Mouse (Mus musculus) hindbrain, embryonic 10.5 days (tissue): ENCODE results near the gene Hddc3. TPM values are rescaled to one million over a fixed set of nuclear protein-coding genes. Genes with fewer than 3 reads are reported as not detected.
"Not testable (repeated sequence)": the region's sequence is repeated elsewhere in the genome, so short reads cannot be mapped to it uniquely, and the experiment has no call there.

ENCODE experiments used
- DNase-seq: peaks from one replicate; pipeline ENCODE4 v3.0.0-alpha.2; 2017; ENCODE audit warnings: low spot score
- H3K27ac ChIP-seq: fragments of 300-500 bp; sonication (generic); 2 replicates; pipeline ENCODE4 v1.5.1; 2016; ENCODE audit warnings: mild to moderate bottlenecking, moderate library complexity
- H3K27me3 ChIP-seq: fragments of 300-500 bp; sonication (generic); 2 replicates; pipeline ENCODE4 v1.6.1; 2016; ENCODE audit warnings: mild to moderate bottlenecking; ENCODE audit not compliant: poor library complexity, insufficient read depth, severe bottlenecking
- H3K36me3 ChIP-seq: fragments of 300-500 bp; sonication (generic); 2 replicates; pipeline ENCODE4 v1.6.1; 2016; ENCODE audit warnings: mild to moderate bottlenecking, moderate library complexity
- H3K4me1 ChIP-seq: fragments of 300-500 bp; sonication (generic); replicated peaks from 2 replicates; pipeline ENCODE4 v1.6.1; 2016; ENCODE audit warnings: mild to moderate bottlenecking
- H3K4me3 ChIP-seq: fragments of 300-500 bp; sonication (generic); 2 replicates; pipeline ENCODE4 v1.5.1; 2016; ENCODE audit warnings: mild to moderate bottlenecking, moderate library complexity
- H3K9me3 ChIP-seq: fragments of 300-500 bp; sonication (generic); 2 replicates; pipeline ENCODE4 v1.6.1; 2016; ENCODE audit warnings: mild to moderate bottlenecking, moderate library complexity
- WGBS: fragments of 180-500 bp; shearing (Covaris S2); methylation state at CpG from one replicate; pipeline ENCODE4 v1.1.7; 2016; 5-methylcytosine and 5-hydroxymethylcytosine counted together
- polyA plus RNA-seq: library from polyadenylated mRNA; unstranded; fragments of >200 nt; fragmentation: Nextera tagmentation; extraction: Ambion mirVana; gene quantifications from 2 replicates; pipeline ENCODE4 v1.2.1, GENCODE M21; 2016

The Hddc3 gene
- polyA plus RNA-seq, 1 experiment from 2014 or later: 19.6 TPM

DNA sequence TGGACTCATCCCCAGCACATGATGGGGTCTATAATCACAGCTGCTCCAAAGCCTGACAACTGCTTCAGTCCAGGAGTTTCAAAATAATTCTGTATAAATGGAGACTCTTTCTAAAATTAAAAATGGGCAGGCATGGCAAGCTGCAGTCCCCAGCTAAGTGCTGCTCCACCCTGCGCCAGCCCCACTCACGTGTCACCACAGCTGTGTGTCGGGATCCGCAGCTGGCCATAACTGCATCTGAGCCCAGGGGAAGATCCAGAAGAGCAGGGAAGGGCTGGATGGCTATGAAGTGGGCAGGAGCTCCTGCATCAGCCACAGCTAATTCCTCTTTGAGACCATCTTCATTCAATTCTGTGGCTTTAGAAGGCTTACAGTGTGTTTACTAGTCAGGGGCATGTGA is 24.2 kb upstream of the Hddc3 start:
- Histone ChIP-seq H3K9me3 (no peaks in the 10 kb centered on the region), H3K36me3 (peaks cover 75% of the 10 kb centered on the region), H3K4me3 (no peak overlapping the region), H3K27me3 (no peaks in the 10 kb centered on the region), H3K27ac (no peak overlapping the region), H3K4me1 (peaks cover 20% of the 10 kb centered on the region)
- no peak for DNase-seq
- WGBS: 91% methylated on average over 4 of the region's 4 CpGs

- Histone ChIP-seq H3K9me3 (no peaks in the 10 kb centered on the region), H3K4me3 (no peak overlapping the region), H3K36me3 (peaks cover 63% of the 10 kb centered on the region), H3K27me3 (no peaks in the 10 kb centered on the region), H3K4me1 (peaks cover 21% of the 10 kb centered on the region), H3K27ac (0 out of 2 replicates have a peak overlapping the region, but pooled peaks have one; percentile 35)
- no peak for DNase-seq
- WGBS: 86% methylated on average over 19 of the region's 19 CpGs
Measured at GRCm38 (mm10) chr7:80319846-80320496, 22.9 kb upstream of the Hddc3 start.

GRCm38 (mm10) chr7:80323336-80323735 is 19.6 kb upstream of the Hddc3 start:
- H3K9me3 ChIP-seq: no peaks in the 10 kb centered on the region

GRCm38 (mm10) chr7:80324043-80324815 is 18.7 kb upstream of the Hddc3 start, which contains the start of gene Rccd1:
Gene Rccd1, minus strand, starts transcription at chr7:80324454.
- H3K27ac ChIP-seq: peak within 1 kb of the TSS; percentile 92

More at GRCm38 (mm10) chr7:80323336-80323735, 19.6 kb upstream of the Hddc3 start:
- 25% methylated on average over 8 of the region's 8 CpGs for WGBS
- DNase-seq: no peak
- Histone ChIP-seq H3K27me3 (no peaks in the 10 kb centered on the region), H3K36me3 (peaks cover 67% of the 10 kb centered on the region), H3K27ac (peak overlapping the region; percentile 92), H3K4me3 (peak overlapping the region; percentile 61), H3K4me1 (peaks cover 28% of the 10 kb centered on the region)

GRCm38 (mm10) chr7:80324816-80325119 is 18.1 kb upstream of the Hddc3 start:
- peaks cover 67% of the 10 kb centered on the region for H3K36me3 ChIP-seq
- 55% methylated on average over 5 of the region's 5 CpGs for WGBS

More at GRCm38 (mm10) chr7:80324043-80324815, 18.7 kb upstream of the Hddc3 start, which contains the start of gene Rccd1:
- DNase-seq: peak; percentile 97
- Histone ChIP-seq H3K4me3 (peak within 1 kb of the TSS; percentile 61), H3K4me1 (peaks cover 28% of the 10 kb centered on the region), H3K36me3 (peaks cover 67% of the 10 kb centered on the region), H3K27me3 (no peaks in the 10 kb centered on the region), H3K9me3 (no peaks in the 10 kb centered on the region)
- WGBS: 4% methylated on average over 38 of the region's 38 CpGs

DNA sequence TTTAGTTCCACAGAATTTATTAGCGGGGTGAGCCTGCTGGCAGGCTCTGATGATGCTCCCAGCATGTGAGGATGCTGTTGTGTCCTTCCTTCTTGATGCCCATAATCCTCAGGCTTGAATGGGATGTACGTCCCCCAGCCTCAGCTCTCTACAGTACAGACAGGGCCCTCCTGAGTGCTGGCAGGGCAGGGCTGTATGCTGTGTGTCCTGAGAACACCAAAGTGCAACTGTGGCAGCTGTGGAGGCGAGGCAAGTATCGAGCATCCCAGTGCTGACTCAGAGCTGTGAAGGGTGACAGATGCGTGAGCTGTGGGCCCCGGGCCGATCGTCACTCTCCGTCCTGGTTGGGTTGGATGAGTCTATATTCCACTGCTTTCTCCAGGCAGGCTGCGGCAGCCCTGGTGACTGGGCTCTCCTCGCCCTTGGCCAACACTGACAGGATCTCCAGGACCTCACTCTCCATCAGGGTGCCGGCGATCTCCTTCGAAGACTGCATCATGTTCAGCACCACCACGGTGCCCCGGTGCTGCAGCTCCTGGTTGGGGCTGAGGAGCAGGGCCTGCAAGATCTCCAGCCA is 17.5 kb upstream of the Hddc3 start:
- Histone ChIP-seq H3K9me3 (no peaks in the 10 kb centered on the region), H3K27ac (no peak overlapping the region), H3K4me1 (peaks cover 24% of the 10 kb centered on the region), H3K4me3 (no peak overlapping the region), H3K36me3 (peaks cover 67% of the 10 kb centered on the region), H3K27me3 (no peaks in the 10 kb centered on the region)
- 96% methylated on average over 16 of the region's 16 CpGs for WGBS
- no peak for DNase-seq

More at GRCm38 (mm10) chr7:80324816-80325119, 18.1 kb upstream of the Hddc3 start:
- not testable (repeated sequence) for DNase-seq, H3K27ac ChIP-seq, H3K27me3 ChIP-seq, H3K9me3 ChIP-seq, H3K4me3 ChIP-seq
- H3K4me1 ChIP-seq: peaks cover 28% of the 10 kb centered on the region

DNA sequence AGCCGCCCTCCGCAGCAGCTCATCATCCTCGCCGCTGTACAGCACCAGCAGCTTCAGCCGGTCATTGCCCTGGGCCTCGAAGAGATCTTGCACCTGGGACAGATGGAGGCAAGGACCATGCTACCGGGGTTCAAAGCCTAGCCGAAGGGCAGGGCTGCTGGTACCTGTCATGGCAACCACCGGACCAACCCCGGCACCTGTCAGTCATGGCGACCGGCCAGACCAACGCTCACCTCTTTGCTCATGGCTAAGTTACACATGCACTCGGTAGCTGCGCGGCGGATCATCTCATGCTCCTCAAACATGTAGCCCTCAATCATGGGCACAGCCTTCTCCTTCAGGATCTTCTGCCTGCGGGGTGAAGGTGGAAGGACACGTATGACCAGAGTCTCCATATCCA is 16.8 kb upstream of the Hddc3 start:
- WGBS: 95% methylated on average over 19 of the region's 19 CpGs
- H3K4me1 ChIP-seq: peaks cover 24% of the 10 kb centered on the region
- H3K27ac ChIP-seq: no peak overlapping the region
- H3K9me3 ChIP-seq: no peaks in the 10 kb centered on the region
- H3K4me3 ChIP-seq: no peak overlapping the region
- no peak for DNase-seq
- peaks cover 67% of the 10 kb centered on the region for H3K36me3 ChIP-seq
- H3K27me3 ChIP-seq: no peaks in the 10 kb centered on the region

DNA sequence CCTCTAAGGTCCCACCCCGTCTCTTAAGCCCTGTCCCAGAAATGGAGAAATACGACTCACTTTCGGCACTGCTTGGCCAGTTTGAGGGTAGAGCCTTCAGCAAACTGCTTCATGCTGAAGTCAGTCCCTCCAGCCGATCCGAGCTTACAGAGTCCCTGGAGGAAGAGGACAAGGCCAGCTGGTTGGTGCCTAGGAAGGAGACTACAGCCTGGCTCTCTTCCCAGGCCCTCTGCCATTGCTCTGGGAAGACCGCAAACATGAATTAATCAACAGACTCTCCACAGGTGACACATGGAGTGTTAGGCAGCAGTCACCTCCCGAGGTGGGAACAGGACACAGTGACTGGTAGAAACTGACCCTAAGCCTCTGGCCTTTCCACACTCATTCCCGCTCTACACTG is 12.6 kb upstream of the Hddc3 start:
- DNase-seq: no peak
- 89% methylated on average over 8 of the region's 8 CpGs for WGBS
- Histone ChIP-seq H3K27me3 (no peaks in the 10 kb centered on the region), H3K4me3 (no peak overlapping the region), H3K36me3 (peaks cover 100% of the 10 kb centered on the region), H3K9me3 (peaks cover 7% of the 10 kb centered on the region; the same call in 1 of the 2 replicates), H3K27ac (no peak overlapping the region), H3K4me1 (peaks cover 4% of the 10 kb centered on the region)

GRCm38 (mm10) chr7:80331433-80331832 is 11.5 kb upstream of the Hddc3 start:
- Histone ChIP-seq H3K9me3 (peaks cover 7% of the 10 kb centered on the region; the same call in 1 of the 2 replicates), H3K36me3 (peaks cover 100% of the 10 kb centered on the region), H3K27ac (no peak overlapping the region), H3K4me1 (no peaks in the 10 kb centered on the region), H3K4me3 (no peak overlapping the region), H3K27me3 (no peaks in the 10 kb centered on the region)
- WGBS: 94% methylated on average over 19 of the region's 19 CpGs
- DNase-seq: no peak

DNA sequence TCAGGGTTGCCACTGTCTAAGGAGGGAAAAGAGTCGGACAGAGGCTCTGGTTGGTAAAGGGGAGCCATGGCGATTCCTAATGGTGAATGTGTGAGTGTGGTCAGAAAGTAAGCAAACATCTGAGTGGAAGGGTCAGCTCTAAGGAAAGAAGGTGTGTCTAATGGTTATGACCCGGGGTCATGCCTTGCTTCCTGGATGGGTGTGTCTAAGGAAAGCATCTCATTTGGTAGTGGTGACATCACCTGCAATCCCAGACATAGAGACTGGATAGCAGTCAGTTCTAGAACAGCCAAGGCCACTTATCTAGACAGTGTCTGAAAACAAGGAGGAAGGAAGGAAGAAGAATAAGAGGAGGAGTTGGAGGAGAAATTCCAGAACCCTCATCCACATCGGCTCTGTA is 8.1 kb upstream of the Hddc3 start:
- no peak overlapping the region for H3K4me3 ChIP-seq
- H3K9me3 ChIP-seq: peaks cover 7% of the 10 kb centered on the region; the same call in 1 of the 2 replicates
- H3K4me1 ChIP-seq: peaks cover 15% of the 10 kb centered on the region
- no peaks in the 10 kb centered on the region for H3K27me3 ChIP-seq
- no peak overlapping the region for H3K27ac ChIP-seq
- DNase-seq: no peak
- 92% methylated on average over 4 of the region's 4 CpGs for WGBS
- H3K36me3 ChIP-seq: peaks cover 80% of the 10 kb centered on the region

- no peak for DNase-seq
- H3K4me1 ChIP-seq: peaks cover 34% of the 10 kb centered on the region
- peaks cover 7% of the 10 kb centered on the region; the same call in 1 of the 2 replicates for H3K9me3 ChIP-seq
- no peak overlapping the region for H3K4me3 ChIP-seq
- WGBS: 89% methylated on average over 3 of the region's 3 CpGs
- H3K27me3 ChIP-seq: peaks cover 8% of the 10 kb centered on the region
- peaks cover 59% of the 10 kb centered on the region for H3K36me3 ChIP-seq
- no peak overlapping the region for H3K27ac ChIP-seq
Measured at GRCm38 (mm10) chr7:80336932-80337331, 6.0 kb upstream of the Hddc3 start.

- peak; percentile 28 for DNase-seq
- peak overlapping the region; percentile 77 for H3K4me3 ChIP-seq
- 11% methylated on average over 17 of the region's 17 CpGs for WGBS
- peaks cover 12% of the 10 kb centered on the region for H3K27me3 ChIP-seq
- H3K27ac ChIP-seq: peak overlapping the region; percentile 90
- H3K36me3 ChIP-seq: peaks cover 35% of the 10 kb centered on the region
- peaks cover 53% of the 10 kb centered on the region for H3K4me1 ChIP-seq
- no peaks in the 10 kb centered on the region for H3K9me3 ChIP-seq
Measured at GRCm38 (mm10) chr7:80339371-80339770, 3.5 kb upstream of the Hddc3 start.
